Mouse (Mus musculus) cerebellum, adult 2 months (tissue): ENCODE data around the gene Fam129a. TPM values are rescaled to one million over a fixed set of nuclear protein-coding genes. Genes with fewer than 3 reads are reported as not detected.

Experiments
- DNase-seq, 2 experiments: peaks; one replicate each; pipeline ENCODE4 v3.0.0; 2021
- H3K27ac ChIP-seq: fragments of 200-500 bp; 2 replicates; pipeline ENCODE4 v1.5.1; 2012; ENCODE audit warnings: low read length, control low read depth, inconsistent platforms; ENCODE audit not compliant: insufficient read depth
- H3K27me3 ChIP-seq: fragments of 200-500 bp; 2 replicates; pipeline ENCODE4 v1.6.1; 2012; ENCODE audit warnings: inconsistent platforms, mild to moderate bottlenecking, low read length, moderate library complexity; ENCODE audit not compliant: control insufficient read depth, insufficient read depth
- H3K4me1 ChIP-seq: fragments of 200-500 bp; 2 replicates; pipeline ENCODE4 v1.6.1; 2011; ENCODE audit warnings: low read length; ENCODE audit not compliant: control insufficient read depth, insufficient read depth
- H3K4me3 ChIP-seq: fragments of 200-500 bp; replicated peaks from 2 replicates; pipeline ENCODE3; 2011; ENCODE audit warnings: mild to moderate bottlenecking, low read depth, low read length, control low read depth; ENCODE audit not compliant: insufficient read depth
- CTCF ChIP-seq: fragments of 200-500 bp; IDR thresholded peaks from 2 replicates; pipeline ENCODE4 v1.5.1; 2011; ENCODE audit warnings: low read depth, mild to moderate bottlenecking, control low read depth, low read length, moderate library complexity, borderline replicate concordance; ENCODE audit not compliant: insufficient read depth
- POLR2A ChIP-seq: fragments of 200-500 bp; IDR thresholded peaks from 2 replicates; pipeline ENCODE4 v1.6.1; 2011; ENCODE audit warnings: low read length, control low read depth, borderline replicate concordance; ENCODE audit not compliant: insufficient read depth
- WGBS: fragments of 180-500 bp; shearing (Covaris S2); methylation state at CpG from one replicate; pipeline ENCODE4 v1.1.7; 2018; 5-methylcytosine and 5-hydroxymethylcytosine counted together
- polyA plus RNA-seq: library from polyadenylated mRNA; depleted of rRNA; stranded (reverse); fragments of >200 nt; gene quantifications from 2 replicates; pipeline ENCODE4 v1.2.3, GENCODE M21; 2012

Gene Fam129a
- polyA plus RNA-seq, 1 experiment = 1.3 TPM

DNA sequence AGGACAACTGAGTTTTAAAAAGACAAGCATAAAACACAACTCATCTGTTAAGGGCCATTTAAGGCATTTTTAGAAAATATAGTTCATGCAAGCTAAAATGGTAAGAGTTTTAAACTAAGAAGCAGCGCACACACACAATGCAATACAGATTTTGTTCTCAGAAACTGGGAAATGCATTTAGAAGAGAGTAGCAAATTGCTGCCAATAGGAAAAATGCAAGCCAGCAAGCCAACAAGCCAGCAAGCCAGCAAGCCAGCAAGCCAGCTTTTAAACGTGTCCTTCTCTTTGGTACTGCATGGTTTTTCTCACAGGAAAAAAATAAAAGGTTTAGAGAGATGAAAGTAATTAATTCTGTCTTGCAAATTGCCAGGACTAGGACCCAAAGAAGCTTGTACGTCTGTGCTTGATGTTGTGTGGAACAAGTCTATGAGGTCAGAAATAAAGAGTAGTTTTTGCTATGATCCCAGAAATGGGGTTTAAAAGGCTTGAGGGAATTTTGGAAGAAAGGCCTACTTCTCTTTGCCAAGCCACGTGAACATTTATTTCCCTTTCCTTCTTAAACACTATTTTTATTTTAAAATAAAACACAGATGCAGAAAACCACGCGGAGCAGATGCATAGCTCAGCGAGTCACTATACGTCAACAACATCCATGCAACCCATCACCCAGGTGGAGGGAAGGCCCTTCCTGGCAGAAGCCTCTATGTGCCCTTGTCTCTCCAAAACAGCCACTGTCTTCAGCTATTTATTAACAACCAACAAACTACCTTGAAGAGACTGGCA, 9.4 kb downstream of the Fam129a start:
- Histone ChIP-seq H3K4me1 (no peaks in the 10 kb centered on the region), H3K27me3 (no peaks in the 10 kb centered on the region), H3K4me3 (no peak overlapping the region), H3K27ac (no peak overlapping the region)
- 62% methylated on average over 8 of the region's 8 CpGs for WGBS
- DNase-seq = no peak
- TF ChIP-seq POLR2A (no peak), CTCF (no peak)

DNA sequence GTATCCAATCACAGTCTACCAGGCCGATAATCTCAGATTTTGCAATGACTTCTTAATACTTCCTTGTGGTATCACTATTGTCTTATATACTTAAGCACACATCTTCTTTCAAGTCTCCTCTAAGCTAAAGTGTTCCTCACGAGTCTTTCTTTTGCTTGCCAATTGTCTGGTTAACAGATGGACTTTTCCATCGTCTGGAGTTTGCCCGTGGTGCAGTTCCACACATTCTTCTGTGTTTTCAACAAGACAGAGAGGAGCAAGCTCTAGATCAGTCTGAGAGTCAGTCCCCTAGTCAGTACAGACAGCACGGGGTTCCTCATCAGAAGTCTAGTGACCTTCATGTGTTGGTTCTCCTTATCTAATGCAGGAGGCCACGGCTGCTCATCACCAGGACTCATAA, 10.5 kb downstream of the Fam129a start:
- H3K27ac ChIP-seq = no peak overlapping the region
- 65% methylated on average over 6 of the region's 6 CpGs for WGBS
- TF ChIP-seq CTCF (no peak), POLR2A (no peak)
- H3K4me1 ChIP-seq = no peaks in the 10 kb centered on the region
- no peak overlapping the region for H3K4me3 ChIP-seq
- no peaks in the 10 kb centered on the region for H3K27me3 ChIP-seq
- no peak for DNase-seq

DNA sequence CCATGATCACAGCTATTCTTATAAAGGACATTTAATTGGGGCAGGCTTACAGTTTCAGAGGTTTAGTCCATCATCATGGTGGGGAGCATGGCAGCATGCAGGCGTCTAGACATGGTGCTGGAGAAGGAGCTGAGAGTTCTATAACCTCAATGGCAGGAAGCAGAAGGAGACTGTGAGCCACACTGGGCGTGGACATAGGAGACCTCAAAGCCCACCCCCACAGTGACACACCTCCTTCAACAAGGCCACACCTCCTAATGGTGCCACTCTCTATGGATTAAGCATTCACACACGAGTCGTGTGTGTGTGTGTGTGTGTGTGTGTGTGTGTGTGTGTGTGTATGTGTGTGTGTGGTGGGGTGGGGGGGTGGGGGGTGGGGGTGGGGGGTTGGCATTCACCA, 11.0 kb downstream of the Fam129a start:
- TF ChIP-seq POLR2A (no peak), CTCF (no peak)
- H3K27ac ChIP-seq = no peak overlapping the region
- WGBS = 85% methylated on average over 4 of the region's 4 CpGs
- no peaks in the 10 kb centered on the region for H3K27me3 ChIP-seq
- H3K4me1 ChIP-seq = no peaks in the 10 kb centered on the region
- no peak overlapping the region for H3K4me3 ChIP-seq
- no peak for DNase-seq

DNA sequence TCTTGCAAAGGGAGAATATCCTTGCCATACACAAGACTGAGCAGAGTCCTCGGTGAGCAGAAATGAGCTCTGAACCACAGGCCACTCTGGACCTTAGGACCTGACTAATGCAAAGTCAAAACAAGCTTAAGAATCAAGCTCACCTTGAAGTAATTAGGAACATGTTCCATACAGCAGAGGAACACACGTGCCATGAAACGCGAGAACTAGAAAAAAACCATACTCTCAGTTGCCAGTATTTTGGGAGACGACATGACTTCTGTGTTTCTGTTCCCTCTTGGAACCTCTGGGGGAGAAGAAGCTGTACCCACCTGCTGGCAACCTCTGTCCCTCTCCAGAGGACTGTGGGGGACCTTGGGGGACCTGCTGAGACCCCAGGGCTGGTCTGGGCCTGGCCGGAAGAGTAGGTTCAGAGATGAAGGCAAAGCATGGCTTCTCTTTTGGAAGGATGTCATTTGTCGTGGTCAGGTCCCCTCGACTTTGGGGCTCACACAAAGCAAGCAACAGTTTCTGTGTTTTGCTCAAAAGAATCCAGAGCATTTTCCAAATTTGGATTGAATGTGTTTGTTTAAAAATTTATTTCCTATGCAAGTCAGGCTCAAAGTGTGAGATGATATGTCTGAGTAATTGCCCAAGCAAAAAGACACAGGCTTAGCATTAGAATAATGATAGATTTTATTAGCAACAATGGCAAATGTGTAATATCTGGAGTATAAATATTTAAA, 12.6 kb downstream of the Fam129a start:
- no peak for TF ChIP-seq CTCF
- TF ChIP-seq POLR2A = no peak
- no peak overlapping the region for H3K4me3 ChIP-seq
- WGBS = 86% methylated on average over 8 of the region's 8 CpGs
- no peaks in the 10 kb centered on the region for H3K27me3 ChIP-seq
- no peaks in the 10 kb centered on the region for H3K4me1 ChIP-seq
- no peak for DNase-seq
- H3K27ac ChIP-seq = no peak overlapping the region

DNA sequence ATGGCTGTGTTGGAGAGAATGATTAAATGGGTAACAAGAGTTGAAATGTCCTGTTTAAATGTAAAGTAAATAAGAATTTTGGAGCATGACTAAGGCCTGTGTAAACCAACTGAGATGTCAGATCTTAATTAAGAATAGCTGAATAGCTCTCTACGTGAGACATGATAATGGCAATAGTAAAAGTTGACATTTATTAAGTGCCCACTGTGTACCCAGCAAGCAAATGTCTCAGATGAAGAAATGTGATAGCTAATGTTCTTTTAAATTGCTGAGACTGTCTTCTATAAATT, 13.1 kb downstream of the Fam129a start:
- 83% methylated on average over 1 of the region's 1 CpGs for WGBS
- no peak overlapping the region for H3K4me3 ChIP-seq
- TF ChIP-seq POLR2A (no peak), CTCF (no peak)
- no peaks in the 10 kb centered on the region for H3K4me1 ChIP-seq
- H3K27ac ChIP-seq = no peak overlapping the region
- no peak for DNase-seq
- H3K27me3 ChIP-seq = no peaks in the 10 kb centered on the region

DNA sequence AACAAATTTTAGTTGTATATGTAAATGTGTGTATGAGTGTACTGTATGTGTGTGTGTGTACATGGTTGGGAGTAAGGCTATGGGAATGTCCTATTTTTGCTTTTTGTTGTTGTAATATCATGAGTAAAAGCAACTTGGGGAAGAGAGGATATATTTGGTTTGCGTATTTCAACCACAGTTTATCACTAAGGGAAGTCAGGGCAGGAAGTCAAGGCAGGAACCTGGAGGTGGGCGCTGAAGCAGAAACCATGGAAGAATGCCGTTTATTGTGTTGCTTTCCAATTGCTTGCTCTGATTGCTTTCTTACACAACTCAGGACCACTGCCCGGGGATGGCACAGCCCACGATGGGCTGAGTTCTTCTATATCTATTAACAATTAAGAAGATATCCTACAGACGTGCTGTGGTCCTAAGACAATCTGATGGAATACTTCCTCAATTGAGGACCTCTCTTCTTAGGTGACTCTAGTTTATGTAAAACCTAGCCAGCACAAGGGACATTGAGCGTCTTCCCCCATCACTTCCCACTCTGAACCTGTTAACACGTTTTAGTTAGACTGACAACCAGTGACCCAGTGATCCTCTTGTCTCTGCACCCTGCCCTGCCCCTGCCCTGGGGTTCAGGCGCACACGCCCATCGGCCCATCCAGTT, 13.7 kb downstream of the Fam129a start:
- H3K27ac ChIP-seq = no peak overlapping the region
- H3K4me3 ChIP-seq = no peak overlapping the region
- WGBS = 80% methylated on average over 11 of the region's 11 CpGs

DNA sequence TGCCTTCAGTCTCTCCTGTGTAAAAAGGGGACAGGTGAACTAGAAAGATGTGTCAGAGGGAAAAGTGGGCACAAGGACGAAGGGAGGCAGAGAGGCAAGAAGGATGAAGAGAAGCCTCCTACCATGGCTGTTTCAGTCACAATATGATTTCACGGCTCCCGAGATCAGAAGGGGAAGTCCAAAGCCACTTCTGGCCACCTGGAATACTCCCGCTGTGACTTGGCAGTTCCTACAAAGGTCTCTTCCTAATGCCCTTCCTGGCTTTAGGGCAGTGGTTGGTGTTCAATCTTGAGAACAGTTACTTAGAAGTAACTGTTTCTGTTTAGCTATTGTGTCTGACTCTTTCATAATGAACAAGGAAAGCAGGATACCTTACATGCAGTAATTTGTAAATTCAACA, 14.7 kb downstream of the Fam129a start:
- 32% methylated on average over 4 of the region's 4 CpGs for WGBS
- no peaks in the 10 kb centered on the region for H3K27me3 ChIP-seq
- no peak overlapping the region for H3K4me3 ChIP-seq
- no peak for DNase-seq
- TF ChIP-seq POLR2A = no peak
- no peak for TF ChIP-seq CTCF
- H3K27ac ChIP-seq = no peak overlapping the region
- no peaks in the 10 kb centered on the region for H3K4me1 ChIP-seq

More for the DNA sequence above, 13.7 kb downstream of the Fam129a start:
- DNase-seq = no peak
- Histone ChIP-seq H3K4me1 (no peaks in the 10 kb centered on the region), H3K27me3 (no peaks in the 10 kb centered on the region)
- TF ChIP-seq CTCF = no peak
- no peak for TF ChIP-seq POLR2A
